Mouse (Mus musculus): ENCODE measurements around the gene Hpca.

Hpca gene

GRCm38 (mm10) chr4:129136189-129136578 lies 14.3 kb upstream of the Hpca start:
- no peak for DNase-seq (ENCODE audit: low read depth, low spot score)

GRCm38 (mm10) chr4:129135637-129136036 lies 13.8 kb upstream of the Hpca start:
- no peak for DNase-seq (ENCODE audit: low read depth, low spot score)

- peak; percentile 43 for DNase-seq (ENCODE audit: low read depth, low spot score)
Observed at GRCm38 (mm10) chr4:129134799-129135585, 13.2 kb upstream of the Hpca start.

- no peak for DNase-seq (ENCODE audit: low read depth, low spot score)
Observed at GRCm38 (mm10) chr4:129130755-129131303, 9.0 kb upstream of the Hpca start.

GRCm38 (mm10) chr4:129130149-129130548 lies 8.3 kb upstream of the Hpca start:
- DNase-seq (ENCODE audit: low read depth, low spot score), result peak; percentile 58

- DNase-seq (ENCODE audit: low read depth, low spot score), result no peak
Observed at GRCm38 (mm10) chr4:129129387-129129786, 7.6 kb upstream of the Hpca start.

GRCm38 (mm10) chr4:129128582-129129338 lies 6.9 kb upstream of the Hpca start:
- DNase-seq (ENCODE audit: low read depth, low spot score), result no peak

GRCm38 (mm10) chr4:129125736-129126451 lies 4.1 kb upstream of the Hpca start:
- no peak for DNase-seq (ENCODE audit: low read depth, low spot score)

GRCm38 (mm10) chr4:129124652-129125146 lies 2.9 kb upstream of the Hpca start:
- no peak for DNase-seq (ENCODE audit: low read depth, low spot score)

GRCm38 (mm10) chr4:129122719-129123118 lies 883 bp upstream of the Hpca start:
- DNase-seq (ENCODE audit: low read depth, low spot score), result no peak

- no peak for DNase-seq (ENCODE audit: low read depth, low spot score)
Observed at GRCm38 (mm10) chr4:129122107-129122506, 271 bp upstream of the Hpca start.

- no peak for DNase-seq (ENCODE audit: low read depth, low spot score)
Observed at GRCm38 (mm10) chr4:129120520-129121445, 1.1 kb downstream of the Hpca start.

GRCm38 (mm10) chr4:129119708-129120107 lies 2.1 kb downstream of the Hpca start:
- no peak for DNase-seq (ENCODE audit: low read depth, low spot score)

GRCm38 (mm10) chr4:129117720-129118510 lies 3.9 kb downstream of the Hpca start:
- DNase-seq (ENCODE audit: low read depth, low spot score), result no peak

GRCm38 (mm10) chr4:129116703-129117102 lies 5.1 kb downstream of the Hpca start:
- DNase-seq (ENCODE audit: low read depth, low spot score), result no peak

- DNase-seq (ENCODE audit: low read depth, low spot score), result peak; percentile 37
Observed at GRCm38 (mm10) chr4:129113083-129113988, 8.5 kb downstream of the Hpca start.

- DNase-seq (ENCODE audit: low read depth, low spot score), result no peak
Observed at GRCm38 (mm10) chr4:129112231-129112630, 9.6 kb downstream of the Hpca start.

GRCm38 (mm10) chr4:129111350-129111749 lies 10.5 kb downstream of the Hpca start:
- DNase-seq (ENCODE audit: low read depth, low spot score), result peak; percentile 20

- DNase-seq (ENCODE audit: low read depth, low spot score), result no peak
Observed at GRCm38 (mm10) chr4:129110804-129111203, 11.0 kb downstream of the Hpca start.
